Mouse (Mus musculus): ENCODE measurements around the gene Thy1. TPM values are rescaled to one million over a fixed set of nuclear protein-coding genes. Genes with fewer than 3 reads are reported as not detected.

Gene Thy1
- total and polyA plus RNA-seq, 2 experiments: 0.46 to 3.2 TPM

DNA sequence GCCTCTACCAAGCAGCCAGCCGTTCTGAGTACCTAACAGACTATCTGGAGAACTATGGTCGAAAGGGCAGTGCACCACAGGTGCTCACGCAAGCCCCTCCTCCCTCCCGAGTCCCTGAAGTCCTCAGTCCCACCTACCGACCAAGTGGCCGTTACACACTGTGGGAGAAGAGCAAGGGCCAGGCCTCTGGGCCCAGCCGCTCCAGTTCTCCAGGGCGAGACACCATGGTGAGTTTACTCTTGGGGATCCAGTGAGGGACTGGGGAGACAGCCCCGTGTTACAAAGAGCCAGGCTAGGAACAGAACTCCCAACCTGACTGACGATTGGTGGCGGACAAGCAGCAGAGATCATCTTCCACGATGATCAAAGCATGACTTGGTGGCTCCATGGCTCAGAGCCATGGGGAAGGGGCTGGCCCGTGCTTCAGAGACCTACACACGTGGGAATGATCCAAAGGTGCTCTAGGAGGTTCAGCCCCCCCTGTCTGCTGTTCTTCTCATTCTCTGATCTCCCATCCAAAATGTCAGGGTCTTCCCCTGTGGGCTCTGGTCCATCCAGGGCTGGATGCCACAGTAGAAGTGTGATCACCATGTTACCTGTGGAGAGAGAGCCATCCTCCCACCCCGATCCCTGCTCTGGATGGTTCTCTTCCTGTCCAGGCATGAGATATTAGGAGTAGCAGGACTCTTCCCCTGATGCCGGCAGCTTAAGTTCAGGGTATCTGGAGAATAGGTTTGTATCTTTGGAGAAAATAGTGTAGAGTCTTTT, 33.0 kb downstream of the Thy1 start:
- Histone ChIP-seq H3K36me3 (ENCODE audit: control insufficient read depth, insufficient read depth, low read length) (no peaks in the 10 kb centered on the region), H3K4me3 (ENCODE audit: insufficient read depth, low read depth, low read length) (no peak overlapping the region), H3K4me1 (ENCODE audit: control insufficient read depth, insufficient read depth, low read length) (peaks cover 19% of the 10 kb centered on the region), H3K9ac (ENCODE audit: low read depth, low read length) (no peak overlapping the region), H3K27me3 (ENCODE audit: control insufficient read depth, insufficient read depth, low read length) (no peaks in the 10 kb centered on the region), H3K27ac (replicated peaks; ENCODE audit: insufficient read depth, low read depth, low read length) (no peak overlapping the region), H3K79me2 (ENCODE audit: control insufficient read depth, insufficient read depth, low read length) (no peaks in the 10 kb centered on the region)
- no peak for TF ChIP-seq POLR2A (IDR thresholded peaks at IDR 0.05; ENCODE audit: extremely low read depth, insufficient read depth, low read length)
- TF ChIP-seq CTCF (IDR thresholded peaks at IDR 0.05; ENCODE audit: low read depth, low read length): no peak
- WGBS: 83% methylated on average over 16 of the region's 16 CpGs
- DNase-seq (ENCODE audit: extremely low read depth, low read depth, low spot score): no peak

DNA sequence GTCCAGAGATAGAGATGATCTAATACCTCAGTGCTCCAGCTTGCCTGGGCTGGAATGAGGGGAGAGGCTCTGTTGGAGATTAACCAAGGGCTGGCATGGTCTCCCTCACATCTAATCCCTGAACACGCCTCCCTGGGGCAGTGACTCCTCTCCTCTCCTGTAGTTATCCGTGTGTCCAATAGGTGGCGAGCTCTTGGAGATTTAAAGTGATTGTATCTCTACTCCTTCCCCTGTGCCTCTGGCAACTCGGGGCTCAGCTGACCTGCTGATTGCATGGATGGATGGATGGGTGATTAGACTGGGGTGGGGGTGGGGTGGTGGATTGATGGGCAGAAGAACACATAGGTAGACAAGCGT, 33.6 kb downstream of the Thy1 start:
- Histone ChIP-seq H3K9ac (ENCODE audit: low read depth, low read length) (no peak overlapping the region), H3K27me3 (ENCODE audit: control insufficient read depth, insufficient read depth, low read length) (no peaks in the 10 kb centered on the region), H3K4me3 (ENCODE audit: insufficient read depth, low read depth, low read length) (no peak overlapping the region), H3K27ac (replicated peaks; ENCODE audit: insufficient read depth, low read depth, low read length) (no peak overlapping the region), H3K4me1 (ENCODE audit: control insufficient read depth, insufficient read depth, low read length) (peaks cover 19% of the 10 kb centered on the region), H3K79me2 (ENCODE audit: control insufficient read depth, insufficient read depth, low read length) (no peaks in the 10 kb centered on the region), H3K36me3 (ENCODE audit: control insufficient read depth, insufficient read depth, low read length) (no peaks in the 10 kb centered on the region)
- WGBS: 25% methylated on average over 5 of the region's 5 CpGs
- DNase-seq (ENCODE audit: extremely low read depth, low read depth, low spot score): peak; percentile 76
- peak; percentile 59 for TF ChIP-seq CTCF (IDR thresholded peaks at IDR 0.05; ENCODE audit: low read depth, low read length)
- no peak for TF ChIP-seq POLR2A (IDR thresholded peaks at IDR 0.05; ENCODE audit: extremely low read depth, insufficient read depth, low read length)

GRCm38 (mm10) chr9:44077266-44077910, 34.2 kb downstream of the Thy1 start:
- H3K9ac ChIP-seq (ENCODE audit: low read depth, low read length): no peak overlapping the region
- no peaks in the 10 kb centered on the region for H3K27me3 ChIP-seq (ENCODE audit: control insufficient read depth, insufficient read depth, low read length)

GRCm38 (mm10) chr9:44078136-44078797, 35.1 kb downstream of the Thy1 start:
- TF ChIP-seq POLR2A (IDR thresholded peaks at IDR 0.05; ENCODE audit: extremely low read depth, insufficient read depth, low read length) (no peak), CTCF (IDR thresholded peaks at IDR 0.05; ENCODE audit: low read depth, low read length) (no peak)
- Histone ChIP-seq H3K27ac (replicated peaks; ENCODE audit: insufficient read depth, low read depth, low read length) (peak overlapping the region; percentile 16), H3K4me1 (ENCODE audit: control insufficient read depth, insufficient read depth, low read length) (peaks cover 22% of the 10 kb centered on the region), H3K9ac (ENCODE audit: low read depth, low read length) (peak overlapping the region; percentile 11), H3K36me3 (ENCODE audit: control insufficient read depth, insufficient read depth, low read length) (no peaks in the 10 kb centered on the region), H3K4me3 (ENCODE audit: insufficient read depth, low read depth, low read length) (no peak overlapping the region), H3K27me3 (ENCODE audit: control insufficient read depth, insufficient read depth, low read length) (no peaks in the 10 kb centered on the region), H3K79me2 (ENCODE audit: control insufficient read depth, insufficient read depth, low read length) (no peaks in the 10 kb centered on the region)
- DNase-seq (ENCODE audit: extremely low read depth, low read depth, low spot score): peak; percentile 48
- WGBS: 61% methylated on average over 10 of the region's 10 CpGs

More at GRCm38 (mm10) chr9:44077266-44077910, 34.2 kb downstream of the Thy1 start:
- WGBS: 87% methylated on average over 11 of the region's 11 CpGs
- TF ChIP-seq CTCF (IDR thresholded peaks at IDR 0.05; ENCODE audit: low read depth, low read length) (no peak), POLR2A (IDR thresholded peaks at IDR 0.05; ENCODE audit: extremely low read depth, insufficient read depth, low read length) (no peak)
- Histone ChIP-seq H3K4me3 (ENCODE audit: insufficient read depth, low read depth, low read length) (no peak overlapping the region), H3K36me3 (ENCODE audit: control insufficient read depth, insufficient read depth, low read length) (no peaks in the 10 kb centered on the region), H3K4me1 (ENCODE audit: control insufficient read depth, insufficient read depth, low read length) (peaks cover 19% of the 10 kb centered on the region), H3K27ac (replicated peaks; ENCODE audit: insufficient read depth, low read depth, low read length) (no peak overlapping the region), H3K79me2 (ENCODE audit: control insufficient read depth, insufficient read depth, low read length) (no peaks in the 10 kb centered on the region)
- DNase-seq (ENCODE audit: extremely low read depth, low read depth, low spot score): no peak

DNA sequence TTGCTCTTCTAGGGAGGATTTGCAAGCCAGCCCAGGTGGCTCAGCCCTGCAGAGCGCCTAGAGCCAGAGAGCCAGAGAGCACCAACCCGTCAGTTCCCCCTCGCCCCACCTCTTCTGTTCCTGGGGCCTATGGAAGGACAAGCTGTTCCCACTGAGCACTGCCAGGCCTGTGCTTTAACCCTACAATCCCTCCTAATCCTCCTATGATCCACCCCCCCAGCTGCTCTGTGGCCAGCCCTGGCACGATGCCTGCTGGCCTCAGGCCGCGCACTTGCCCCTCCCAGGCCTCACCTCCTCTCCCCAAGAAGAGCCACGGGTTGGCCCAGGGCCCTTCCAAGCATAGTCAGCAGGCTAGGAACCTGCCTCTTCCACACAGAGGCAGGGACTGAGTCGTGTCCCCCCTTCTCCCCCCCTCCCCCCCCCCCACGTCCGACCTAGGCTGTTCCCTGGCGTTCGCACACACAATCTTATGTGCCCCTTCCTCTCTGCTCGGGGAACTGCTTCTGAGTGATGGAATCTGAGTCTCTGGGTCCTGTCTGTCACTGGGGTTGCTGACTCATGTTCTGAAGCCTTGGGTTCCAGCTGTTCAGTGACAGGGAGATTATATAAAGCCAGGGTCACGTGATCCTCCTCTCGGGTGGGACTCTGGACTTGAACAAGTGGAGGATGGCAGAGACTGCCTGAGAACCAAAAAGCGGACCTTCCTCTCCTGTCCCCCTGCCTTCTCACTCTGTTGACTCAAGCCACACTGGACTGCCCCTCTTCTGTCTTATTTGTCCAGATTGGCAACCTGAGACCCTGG, 36.0 kb downstream of the Thy1 start:
- no peaks in the 10 kb centered on the region for H3K79me2 ChIP-seq (ENCODE audit: control insufficient read depth, insufficient read depth, low read length)
- TF ChIP-seq POLR2A (IDR thresholded peaks at IDR 0.05; ENCODE audit: extremely low read depth, insufficient read depth, low read length) (0 out of 2 replicates have a peak, but pooled peaks have one; percentile 9), CTCF (IDR thresholded peaks at IDR 0.05; ENCODE audit: low read depth, low read length) (no peak)
- peaks cover 23% of the 10 kb centered on the region for H3K4me1 ChIP-seq (ENCODE audit: control insufficient read depth, insufficient read depth, low read length)

More for the DNA sequence above, 36.0 kb downstream of the Thy1 start:
- Histone ChIP-seq H3K36me3 (ENCODE audit: control insufficient read depth, insufficient read depth, low read length) (no peaks in the 10 kb centered on the region), H3K27me3 (ENCODE audit: control insufficient read depth, insufficient read depth, low read length) (no peaks in the 10 kb centered on the region), H3K4me3 (ENCODE audit: insufficient read depth, low read depth, low read length) (no peak overlapping the region), H3K27ac (replicated peaks; ENCODE audit: insufficient read depth, low read depth, low read length) (peak overlapping the region; percentile 40), H3K9ac (ENCODE audit: low read depth, low read length) (peak overlapping the region; percentile 11)
- 24% methylated on average over 16 of the region's 16 CpGs for WGBS
- DNase-seq (ENCODE audit: extremely low read depth, low read depth, low spot score): peak; percentile 85
